Mouse (Mus musculus) lung, adult 2 months (tissue): ENCODE results near the gene Sytl2. TPM values are rescaled to one million over a fixed set of nuclear protein-coding genes. Genes with fewer than 3 reads are reported as not detected.

Source experiments
- DNase-seq: peaks from one replicate; pipeline ENCODE4 v3.0.0; 2022
- H3K4me1 ChIP-seq: fragments of 200-500 bp; 2 replicates; pipeline ENCODE4 v1.6.1; 2011; ENCODE audit warnings: low read length; ENCODE audit not compliant: control insufficient read depth, insufficient read depth
- H3K4me3 ChIP-seq: fragments of 200-500 bp; replicated peaks from 2 replicates; pipeline ENCODE3; 2011; ENCODE audit warnings: low read depth, mild to moderate bottlenecking, control low read depth, low read length; ENCODE audit errors: extremely low read depth
- CTCF ChIP-seq: fragments of 200-500 bp; IDR thresholded peaks from 2 replicates; pipeline ENCODE4 v1.5.1; 2011; ENCODE audit warnings: mild to moderate bottlenecking, low read length, control low read depth; ENCODE audit not compliant: insufficient read depth
- POLR2A ChIP-seq: fragments of 200-500 bp; IDR thresholded peaks from 2 replicates; pipeline ENCODE4 v1.6.1; 2011; ENCODE audit warnings: low read depth, mild to moderate bottlenecking, control low read depth, low read length, borderline replicate concordance; ENCODE audit errors: extremely low read depth
- WGBS: fragments of 180-500 bp; shearing (Covaris S2); methylation state at CpG from one replicate; pipeline ENCODE4 v1.1.7; 2018; 5-methylcytosine and 5-hydroxymethylcytosine counted together
- polyA plus RNA-seq: library from polyadenylated mRNA; depleted of rRNA; stranded (reverse); fragments of >200 nt; gene quantifications from 2 replicates; pipeline ENCODE4 v1.2.3, GENCODE M21; 2012

Sytl2 gene
- polyA plus RNA-seq, 1 experiment, result 14.0 TPM

DNA sequence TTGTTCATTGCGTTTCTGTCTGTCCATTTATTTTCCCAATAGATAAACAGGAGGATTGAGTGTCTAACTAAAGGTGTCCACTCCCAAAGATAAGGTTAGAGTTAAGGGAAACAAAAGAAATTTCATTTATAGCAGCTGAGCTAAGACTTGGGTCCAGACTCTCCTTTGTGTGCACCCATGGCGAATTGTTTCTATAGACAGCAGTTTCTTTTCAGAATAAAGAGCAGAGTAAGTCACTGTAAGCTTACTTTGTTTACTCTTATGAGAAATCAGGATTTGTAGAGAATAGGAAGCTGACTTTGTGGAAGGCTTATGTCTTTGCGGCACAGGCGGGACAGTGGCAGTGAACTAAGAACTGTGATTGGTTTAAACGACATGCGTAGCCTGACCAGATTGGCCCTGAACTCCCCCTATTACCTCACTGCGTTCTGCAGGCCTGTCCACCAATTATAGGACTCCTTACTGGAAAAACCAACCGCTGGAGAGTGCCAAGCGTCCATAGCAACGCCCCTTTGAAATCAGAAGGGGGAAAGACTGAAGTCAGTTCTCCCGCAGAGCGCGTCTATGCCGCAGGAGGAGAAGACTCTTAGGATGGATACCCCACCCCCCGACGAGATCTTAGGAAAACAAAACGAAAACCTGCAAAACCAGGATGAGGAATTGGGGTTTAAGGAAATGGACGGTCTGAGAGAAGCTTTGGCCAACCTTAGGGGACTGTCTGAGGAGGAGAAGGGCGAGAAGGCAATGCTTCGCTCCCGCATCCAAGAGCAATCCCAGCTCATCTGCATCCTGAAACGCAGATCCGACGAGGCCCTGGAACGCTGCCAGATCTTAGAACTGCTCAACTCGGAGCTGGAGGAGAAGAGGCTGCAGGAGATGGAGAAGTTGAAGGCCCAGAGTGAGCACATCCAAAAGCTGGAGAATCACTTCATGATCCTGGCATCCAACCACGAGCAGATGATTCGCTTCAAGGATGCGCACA, 124.3 kb downstream of the Sytl2 start, which contains the start of gene Ccdc89:
Gene Ccdc89 (plus strand): TSS at position 558 of the 982 bp plus-strand sequence.
- TF ChIP-seq CTCF, result no peak
- no peak for TF ChIP-seq POLR2A
- Histone ChIP-seq H3K4me1 (no peaks in the 10 kb centered on the region), H3K4me3 (peak within 1 kb of the TSS; percentile 63)
- 19% methylated on average over 29 of the region's 29 CpGs for WGBS
- DNase-seq, result peak; percentile 69

GRCm38 (mm10) chr7:90427006-90427405, 125.0 kb downstream of the Sytl2 start:
- no peak overlapping the region for H3K4me3 ChIP-seq
- no peak for DNase-seq
- TF ChIP-seq CTCF (no peak), POLR2A (no peak)
- WGBS, result 61% methylated on average over 9 of the region's 9 CpGs
- H3K4me1 ChIP-seq, result no peaks in the 10 kb centered on the region

- H3K4me3 ChIP-seq, result no peak overlapping the region
- no peaks in the 10 kb centered on the region for H3K4me1 ChIP-seq
- no peak for DNase-seq
- no peak for TF ChIP-seq CTCF
- TF ChIP-seq POLR2A, result no peak
These were observed 130.2 kb downstream of the Sytl2 start for GRCm38 (mm10) chr7:90432221-90432620.

GRCm38 (mm10) chr7:90440044-90440443, 138.0 kb downstream of the Sytl2 start:
- 56% methylated on average over 4 of the region's 4 CpGs for WGBS
- no peak for TF ChIP-seq POLR2A
- no peak for TF ChIP-seq CTCF
- no peak overlapping the region for H3K4me3 ChIP-seq
- no peaks in the 10 kb centered on the region for H3K4me1 ChIP-seq
- no peak for DNase-seq

DNA sequence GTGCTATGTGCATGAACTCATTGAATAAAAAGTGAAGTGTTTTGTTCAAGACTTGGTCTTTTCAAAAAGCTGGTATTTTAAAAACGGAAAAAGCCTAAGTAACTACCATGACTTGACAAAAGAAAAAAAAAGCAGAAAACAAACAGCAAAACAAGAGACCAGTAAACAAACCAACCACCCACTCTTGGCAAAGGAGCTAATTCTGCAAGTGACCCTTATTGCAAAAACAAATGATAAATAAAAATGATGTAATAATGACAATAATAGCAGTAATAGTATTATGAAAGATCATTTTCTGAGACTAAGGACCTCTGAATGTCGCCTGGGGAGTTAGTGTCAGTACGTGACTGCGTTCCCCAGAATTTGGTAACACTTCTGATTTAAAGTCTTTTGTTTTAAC, 140.0 kb downstream of the Sytl2 start:
- Histone ChIP-seq H3K4me3 (peak overlapping the region; percentile 65), H3K4me1 (peaks cover 2% of the 10 kb centered on the region; the same call in 1 of the 2 replicates)
- 7% methylated on average over 4 of the region's 4 CpGs for WGBS
- peak; percentile 15 for DNase-seq
- TF ChIP-seq POLR2A, result no peak
- TF ChIP-seq CTCF, result no peak

DNA sequence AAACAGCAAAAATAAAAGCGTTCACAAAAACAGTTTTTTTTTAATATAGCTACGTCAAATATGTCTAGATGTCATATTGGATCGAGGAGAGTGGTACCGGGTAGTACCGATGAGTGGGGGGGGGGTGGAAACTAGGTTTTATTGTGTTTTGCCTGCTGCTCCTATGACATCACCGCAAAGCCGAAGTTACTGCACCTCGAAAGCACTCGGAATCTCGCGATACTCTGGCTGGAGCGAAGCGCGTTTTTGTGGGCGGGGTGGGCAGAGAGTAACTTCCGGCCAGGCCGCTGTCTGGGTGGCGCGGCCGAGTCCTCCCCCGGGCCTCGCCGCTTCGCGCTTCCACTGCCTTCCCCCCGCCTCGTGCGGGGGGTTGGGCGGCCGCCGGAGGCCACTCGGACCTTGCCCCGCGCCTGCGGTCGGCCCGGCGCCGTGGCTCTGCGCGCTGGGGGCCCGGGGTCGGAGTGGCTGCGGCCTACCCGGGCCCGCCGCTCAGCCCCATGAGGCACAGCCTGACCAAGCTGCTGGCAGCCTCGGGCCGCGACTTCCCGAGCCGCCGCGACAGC, 140.5 kb downstream of the Sytl2 start, which contains the start of gene Crebzf:
Gene Crebzf (plus strand): TSS at position 212 of the 563 bp plus-strand sequence.
- Histone ChIP-seq H3K4me1 (peaks cover 2% of the 10 kb centered on the region; the same call in 1 of the 2 replicates), H3K4me3 (peak within 1 kb of the TSS; percentile 65)
- DNase-seq, result peak; percentile 94
- WGBS, result 1% methylated on average over 41 of the region's 54 CpGs
- TF ChIP-seq CTCF, result no peak
- peak; percentile 89 for TF ChIP-seq POLR2A

GRCm38 (mm10) chr7:90443101-90444091, 141.3 kb downstream of the Sytl2 start:
- DNase-seq, result peak; percentile 72
- Histone ChIP-seq H3K4me1 (peaks cover 2% of the 10 kb centered on the region; the same call in 1 of the 2 replicates), H3K4me3 (peak overlapping the region; percentile 65)
- WGBS, result under 1% methylated on average over 123 of the region's 123 CpGs
- TF ChIP-seq POLR2A (no peak), CTCF (no peak)

DNA sequence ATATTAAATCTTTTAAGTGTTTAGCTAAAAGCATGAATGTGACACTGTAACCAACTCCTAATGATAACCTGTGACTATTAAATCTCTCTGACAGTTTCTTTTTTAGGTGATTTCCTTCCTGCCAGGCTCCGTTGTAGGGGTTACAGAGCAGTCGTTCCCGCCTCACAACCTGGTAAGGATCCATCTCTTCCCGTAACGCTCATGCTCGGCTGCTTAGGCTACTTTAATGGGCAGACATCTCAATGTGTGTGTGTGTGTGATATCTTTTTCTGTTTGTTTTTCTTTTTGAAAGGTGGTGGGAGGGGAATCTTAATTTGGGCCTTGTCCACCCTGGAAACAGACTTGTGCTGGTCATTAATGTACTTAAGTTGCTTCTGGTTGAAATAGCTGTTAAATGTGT, 142.2 kb downstream of the Sytl2 start:
- Histone ChIP-seq H3K4me3 (peak overlapping the region; percentile 65), H3K4me1 (peaks cover 2% of the 10 kb centered on the region; the same call in 1 of the 2 replicates)
- no peak for DNase-seq
- TF ChIP-seq CTCF, result no peak
- no peak for TF ChIP-seq POLR2A
- 0% methylated on average over 6 of the region's 6 CpGs for WGBS

DNA sequence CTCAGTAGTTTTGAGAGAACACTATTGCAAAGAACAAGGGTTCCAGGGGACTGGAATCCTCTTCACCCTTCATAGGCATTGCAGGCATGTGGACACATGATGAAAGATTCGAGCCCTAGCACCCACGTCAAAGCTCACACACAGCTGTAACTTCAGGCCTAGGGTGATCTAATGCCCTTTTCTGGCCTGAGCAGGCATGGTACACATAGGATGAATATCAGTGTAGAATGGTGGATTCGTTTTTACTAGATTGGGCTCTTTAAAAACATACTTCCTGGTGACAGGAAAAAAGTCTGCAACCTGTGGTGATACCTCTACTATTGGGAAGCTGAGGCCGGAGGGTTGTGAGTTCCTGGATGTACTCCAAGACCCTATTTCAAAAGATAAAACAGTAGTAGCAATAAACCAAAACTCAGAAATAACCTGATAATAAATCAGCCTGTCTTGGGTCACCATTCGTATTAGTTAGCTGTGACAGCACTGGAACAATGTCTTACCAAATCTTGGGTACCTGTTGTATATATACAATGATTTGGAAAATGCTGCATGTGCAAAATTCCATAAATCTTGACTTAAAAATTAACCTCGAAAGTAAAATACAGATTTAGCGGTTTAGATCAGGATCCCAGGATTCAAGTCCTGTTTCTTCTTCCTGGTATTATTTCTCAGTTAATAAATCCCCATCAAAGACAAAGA, 154.2 kb downstream of the Sytl2 start:
- peak overlapping the region; percentile 59 for H3K4me3 ChIP-seq
- TF ChIP-seq CTCF, result no peak
- no peak for TF ChIP-seq POLR2A
- H3K4me1 ChIP-seq, result peaks cover 7% of the 10 kb centered on the region; the same call in 1 of the 2 replicates
- WGBS, result 11% methylated on average over 7 of the region's 7 CpGs
- no peak for DNase-seq
